Mouse (Mus musculus): ENCODE data around the gene Cfap52.

GRCm38 (mm10) chr11:67948229-67948628, 17.2 kb downstream of the Cfap52 start:
- TF ChIP-seq CTCF (IDR thresholded peaks at IDR 0.05; ENCODE audit: borderline replicate concordance, extremely low read depth, insufficient read depth, insufficient read length) (no peak), POLR2A (IDR thresholded peaks at IDR 0.05; ENCODE audit: borderline replicate concordance, extremely low read depth, insufficient read depth, insufficient read length, poor library complexity, severe bottlenecking) (no peak)
